Mouse (Mus musculus) intestine, postnatal 0 days (tissue): ENCODE results near the gene Hes2. TPM values are rescaled to one million over a fixed set of nuclear protein-coding genes. Genes with fewer than 3 reads are reported as not detected.

ENCODE experiments used
- ATAC-seq: fragments of 200-750 bp; cut with Nextera tagmentation; 2 replicates; pipeline ENCODE4 v1.8.0; 2017; ENCODE audit warnings: mild to moderate bottlenecking, moderate TSS enrichment, moderate library complexity
- H3K27ac ChIP-seq: fragments of 300-500 bp; sonication (generic); 2 replicates; pipeline ENCODE4 v1.5.1; 2014; ENCODE audit warnings: mild to moderate bottlenecking, low read depth, low read length, moderate library complexity
- H3K27me3 ChIP-seq: fragments of 300-500 bp; sonication (generic); replicated peaks from 2 replicates; pipeline ENCODE4 v1.6.1; 2014; ENCODE audit warnings: low read length, mixed read lengths; ENCODE audit not compliant: control insufficient read depth, insufficient read depth
- H3K36me3 ChIP-seq: fragments of 300-500 bp; sonication (generic); 2 replicates; pipeline ENCODE4 v1.6.1; 2014; ENCODE audit warnings: mild to moderate bottlenecking, moderate library complexity; ENCODE audit not compliant: control insufficient read depth, insufficient read depth
- H3K4me1 ChIP-seq: fragments of 300-500 bp; sonication (generic); replicated peaks from 2 replicates; pipeline ENCODE4 v1.6.1; 2014; ENCODE audit warnings: antibody characterized with exemption, low read length, mixed read lengths; ENCODE audit not compliant: control insufficient read depth, insufficient read depth
- H3K4me2 ChIP-seq: fragments of 300-500 bp; sonication (generic); replicated peaks from 2 replicates; pipeline ENCODE4 v1.6.1; 2014; ENCODE audit warnings: low read depth, mild to moderate bottlenecking, moderate library complexity
- H3K4me3 ChIP-seq: fragments of 300-500 bp; sonication (generic); 2 replicates; pipeline ENCODE4 v1.5.1; 2014; ENCODE audit warnings: low read depth, low read length
- H3K9ac ChIP-seq: fragments of 300-500 bp; sonication (generic); 2 replicates; pipeline ENCODE4 v1.6.1; 2014; ENCODE audit warnings: mild to moderate bottlenecking, low read depth, low read length
- H3K9me3 ChIP-seq: fragments of 300-500 bp; sonication (generic); 2 replicates; pipeline ENCODE4 v1.6.1; 2016; ENCODE audit warnings: mixed run types; ENCODE audit not compliant: control insufficient read depth
- CTCF ChIP-seq: sonication (generic); IDR thresholded peaks from 2 replicates; pipeline ENCODE4 v1.5.1; 2016; ENCODE audit warnings: low read depth, mild to moderate bottlenecking, control low read depth, antibody characterized with exemption, moderate library complexity
- WGBS: fragments of 180-500 bp; shearing (Covaris S2); extraction: QIAGEN DNeasy Blood & Tissue Kit; methylation state at CpG from one replicate; pipeline ENCODE4 v1.1.7; 2014; 5-methylcytosine and 5-hydroxymethylcytosine counted together
- polyA plus RNA-seq: library from polyadenylated mRNA; unstranded; fragments of >200 nt; fragmentation: Nextera tagmentation; extraction: Ambion mirVana; gene quantifications from 2 replicates; pipeline ENCODE4 v1.2.1, GENCODE M21; 2015

Gene Hes2
- polyA plus RNA-seq, 1 experiment from 2014 or later = 8.6 TPM

- H3K4me3 ChIP-seq = no peak overlapping the region
- no peaks in the 10 kb centered on the region for H3K27me3 ChIP-seq
- no peak overlapping the region for H3K27ac ChIP-seq
- no peaks in the 10 kb centered on the region for H3K36me3 ChIP-seq
- H3K9ac ChIP-seq = no peak overlapping the region
- no peak for TF ChIP-seq CTCF
- ATAC-seq = no peak
- no peak overlapping the region for H3K4me2 ChIP-seq
- no peaks in the 10 kb centered on the region for H3K9me3 ChIP-seq
- WGBS = 52% methylated on average over 6 of the region's 6 CpGs
- no peaks in the 10 kb centered on the region for H3K4me1 ChIP-seq
Observed at GRCm38 (mm10) chr4:152201492-152201891, 42.8 kb downstream of the Hes2 start.

- H3K9me3 ChIP-seq = no peaks in the 10 kb centered on the region
- TF ChIP-seq CTCF = no peak
- H3K4me1 ChIP-seq = no peaks in the 10 kb centered on the region
- H3K4me3 ChIP-seq = no peak overlapping the region
- no peaks in the 10 kb centered on the region for H3K27me3 ChIP-seq
- WGBS = 100% methylated on average over 1 of the region's 1 CpGs
- H3K9ac ChIP-seq = no peak overlapping the region
- no peaks in the 10 kb centered on the region for H3K36me3 ChIP-seq
- H3K27ac ChIP-seq = no peak overlapping the region
- no peak for ATAC-seq
- no peak overlapping the region for H3K4me2 ChIP-seq
Observed at GRCm38 (mm10) chr4:152202418-152202817, 43.8 kb downstream of the Hes2 start.

- no peaks in the 10 kb centered on the region for H3K27me3 ChIP-seq
- H3K9ac ChIP-seq = no peak overlapping the region
- no peak for ATAC-seq
- H3K4me3 ChIP-seq = no peak overlapping the region
- H3K9me3 ChIP-seq = no peaks in the 10 kb centered on the region
- H3K27ac ChIP-seq = no peak overlapping the region
- no peak overlapping the region for H3K4me2 ChIP-seq
- 66% methylated on average over 3 of the region's 3 CpGs for WGBS
- H3K36me3 ChIP-seq = no peaks in the 10 kb centered on the region
- no peak for TF ChIP-seq CTCF
- H3K4me1 ChIP-seq = no peaks in the 10 kb centered on the region
Observed at GRCm38 (mm10) chr4:152202905-152203304, 44.2 kb downstream of the Hes2 start.

GRCm38 (mm10) chr4:152204663-152205062, 46.0 kb downstream of the Hes2 start:
- H3K27ac ChIP-seq = no peak overlapping the region
- H3K27me3 ChIP-seq = no peaks in the 10 kb centered on the region
- WGBS = 84% methylated on average over 6 of the region's 6 CpGs
- H3K4me1 ChIP-seq = no peaks in the 10 kb centered on the region
- H3K9me3 ChIP-seq = no peaks in the 10 kb centered on the region
- ATAC-seq = no peak
- no peak overlapping the region for H3K4me2 ChIP-seq
- no peak overlapping the region for H3K9ac ChIP-seq
- no peak overlapping the region for H3K4me3 ChIP-seq
- no peaks in the 10 kb centered on the region for H3K36me3 ChIP-seq
- TF ChIP-seq CTCF = peak; percentile 43

- Histone ChIP-seq H3K27ac (no peak overlapping the region), H3K4me3 (no peak overlapping the region), H3K36me3 (no peaks in the 10 kb centered on the region), H3K4me1 (no peaks in the 10 kb centered on the region), H3K27me3 (no peaks in the 10 kb centered on the region), H3K9me3 (no peaks in the 10 kb centered on the region), H3K9ac (no peak overlapping the region), H3K4me2 (no peak overlapping the region)
- 63% methylated on average over 6 of the region's 6 CpGs for WGBS
- no peak for ATAC-seq
- no peak for TF ChIP-seq CTCF
Observed at GRCm38 (mm10) chr4:152206199-152206598, 47.5 kb downstream of the Hes2 start.

GRCm38 (mm10) chr4:152209623-152210022, 51.0 kb downstream of the Hes2 start:
- no peaks in the 10 kb centered on the region for H3K36me3 ChIP-seq
- no peaks in the 10 kb centered on the region for H3K9me3 ChIP-seq
- 0 out of 2 replicates have a peak, but pooled peaks cover 4% of the 10 kb centered on the region for H3K4me1 ChIP-seq
- no peak overlapping the region for H3K4me2 ChIP-seq
- WGBS = 43% methylated on average over 4 of the region's 4 CpGs
- no peaks in the 10 kb centered on the region for H3K27me3 ChIP-seq
- no peak overlapping the region for H3K4me3 ChIP-seq
- no peak for ATAC-seq
- TF ChIP-seq CTCF = no peak
- H3K27ac ChIP-seq = no peak overlapping the region
- H3K9ac ChIP-seq = no peak overlapping the region

Other genes with a start within 250 kb of the Hes2 start
- gene Dnajc11, start 225.2 kb upstream of the Hes2 start, polyA plus RNA-seq = 25.7 and 29.7 TPM in 2 replicates
- gene Thap3, start 169.9 kb upstream of the Hes2 start, polyA plus RNA-seq = 15.4 and 16.6 TPM in 2 replicates
- gene Phf13, start 162.6 kb upstream of the Hes2 start, polyA plus RNA-seq = 10.6 and 11.0 TPM in 2 replicates
- gene Klhl21, start 150.1 kb upstream of the Hes2 start, polyA plus RNA-seq = 5.3 and 5.8 TPM in 2 replicates
- gene Zbtb48, start 131.2 kb upstream of the Hes2 start, polyA plus RNA-seq = 6.7 and 7.6 TPM in 2 replicates
- 0.08 TPM in 1 of 2 replicates, not detected in the other for gene Tas1r1, start 120.3 kb upstream of the Hes2 start, polyA plus RNA-seq
- 9.7 and 10.7 TPM in 2 replicates for gene Nol9, start 119.5 kb upstream of the Hes2 start, polyA plus RNA-seq
- gene Plekhg5, start 86.4 kb upstream of the Hes2 start, polyA plus RNA-seq = 14.0 and 19.6 TPM in 2 replicates
- gene Tnfrsf25, start 42.9 kb upstream of the Hes2 start, polyA plus RNA-seq = 0.82 and 1.2 TPM in 2 replicates
- gene Espn, start 6.5 kb upstream of the Hes2 start, polyA plus RNA-seq = 260 and 264 TPM in 2 replicates
- gene Acot7, start 19.3 kb downstream of the Hes2 start, polyA plus RNA-seq = 24.1 and 28.7 TPM in 2 replicates
- gene Gpr153, start 115.4 kb downstream of the Hes2 start, polyA plus RNA-seq = 2.9 and 3.1 TPM in 2 replicates
- gene Hes3, start 132.8 kb downstream of the Hes2 start, polyA plus RNA-seq = not detected in 2 replicates
- gene Icmt, start 138.4 kb downstream of the Hes2 start, polyA plus RNA-seq = 12.6 and 12.9 TPM in 2 replicates
- gene Rnf207, start 160.1 kb downstream of the Hes2 start, polyA plus RNA-seq = 0.69 and 0.70 TPM in 2 replicates
- gene Rpl22, start 166.9 kb downstream of the Hes2 start, polyA plus RNA-seq = 281 and 296 TPM in 2 replicates
- gene Chd5, start 179.8 kb downstream of the Hes2 start, polyA plus RNA-seq = 1.4 and 1.5 TPM in 2 replicates